Mouse (Mus musculus) c-Kit-positive CD71-positive TER-119-negative erythroid progenitor cells, embryonic 14.5 days (primary cell): ENCODE results near the gene Bst2.

Source experiments
- DNase-seq: peaks from one replicate; pipeline ENCODE4 v3.0.0-alpha.2; 2013; ENCODE audit warnings: low read depth

The Bst2 gene

DNA sequence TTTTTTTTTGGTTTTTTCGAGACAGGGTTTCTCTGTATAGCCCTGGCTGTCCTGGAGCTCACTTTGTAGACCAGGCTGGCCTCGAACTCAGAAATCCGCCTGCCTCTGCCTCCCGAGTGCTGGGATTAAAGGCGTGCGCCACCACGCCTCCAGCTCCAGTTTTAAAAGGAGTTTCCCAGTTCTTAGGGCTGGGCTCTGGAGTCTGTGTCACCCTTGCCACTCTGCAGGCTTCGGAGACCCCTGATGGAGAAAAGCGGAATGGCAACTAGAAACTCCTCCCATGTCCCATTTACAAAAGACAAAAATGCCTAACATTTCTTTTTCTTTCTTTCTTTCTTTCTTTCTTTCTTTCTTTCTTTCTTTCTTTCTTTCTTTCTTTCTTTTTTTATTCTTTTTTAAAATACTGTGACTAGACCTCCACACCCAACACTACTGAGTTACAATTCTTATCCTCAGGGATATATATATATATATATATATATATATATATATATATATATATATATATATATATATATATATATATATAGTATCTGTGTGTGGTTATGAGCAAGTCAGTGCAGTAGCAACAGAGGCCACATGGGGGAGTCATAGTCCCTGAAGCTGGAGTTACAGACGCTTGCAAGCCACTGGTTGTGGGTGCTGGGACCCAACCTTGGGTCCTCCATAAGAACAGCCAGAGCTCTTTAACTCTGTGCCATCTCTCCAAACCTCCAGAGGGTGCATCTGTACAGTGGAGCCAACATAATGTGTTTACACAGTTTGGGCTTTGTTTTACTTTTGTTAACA is 18.0 kb downstream of the Bst2 start:
- DNase-seq: peak; percentile 66

DNA sequence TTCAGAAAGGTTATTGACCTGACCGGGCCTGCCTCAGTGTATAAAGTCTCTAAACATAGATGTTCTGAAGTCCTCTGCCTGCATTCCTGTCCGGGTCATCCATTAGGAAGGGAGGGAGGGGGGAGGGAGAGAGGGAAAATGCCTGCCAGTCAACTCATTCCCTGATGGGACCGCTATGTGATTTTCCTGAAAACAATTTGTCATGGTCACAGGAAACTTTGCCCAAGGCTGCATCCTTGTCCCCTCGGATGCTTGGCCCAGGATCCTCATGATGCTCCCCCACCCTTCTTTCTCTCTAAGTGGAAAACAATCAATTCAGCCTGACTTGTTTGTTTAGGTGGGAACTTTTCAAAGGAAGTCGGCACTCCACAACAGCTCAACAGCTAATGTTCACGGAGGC is 20.5 kb downstream of the Bst2 start:
- DNase-seq: no peak

DNA sequence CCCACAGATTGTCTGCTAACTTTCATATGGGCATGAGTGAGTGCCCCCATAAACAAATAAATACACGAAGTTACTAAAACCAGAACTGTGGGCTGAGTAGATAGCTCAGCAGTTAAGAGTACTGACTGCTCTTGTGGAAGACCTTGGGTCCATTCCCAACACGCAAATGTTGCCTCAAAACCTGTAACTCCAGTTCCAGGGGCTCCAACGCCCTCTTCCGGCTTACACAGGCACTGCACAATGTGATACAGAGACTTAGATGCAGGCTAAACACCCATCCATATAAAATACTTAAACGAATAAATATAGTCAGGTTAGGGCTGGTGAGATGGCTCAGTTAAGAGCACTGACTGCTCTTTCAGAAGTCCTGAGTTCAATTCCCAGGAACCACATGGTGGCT is 22.2 kb downstream of the Bst2 start:
- DNase-seq: no peak

DNA sequence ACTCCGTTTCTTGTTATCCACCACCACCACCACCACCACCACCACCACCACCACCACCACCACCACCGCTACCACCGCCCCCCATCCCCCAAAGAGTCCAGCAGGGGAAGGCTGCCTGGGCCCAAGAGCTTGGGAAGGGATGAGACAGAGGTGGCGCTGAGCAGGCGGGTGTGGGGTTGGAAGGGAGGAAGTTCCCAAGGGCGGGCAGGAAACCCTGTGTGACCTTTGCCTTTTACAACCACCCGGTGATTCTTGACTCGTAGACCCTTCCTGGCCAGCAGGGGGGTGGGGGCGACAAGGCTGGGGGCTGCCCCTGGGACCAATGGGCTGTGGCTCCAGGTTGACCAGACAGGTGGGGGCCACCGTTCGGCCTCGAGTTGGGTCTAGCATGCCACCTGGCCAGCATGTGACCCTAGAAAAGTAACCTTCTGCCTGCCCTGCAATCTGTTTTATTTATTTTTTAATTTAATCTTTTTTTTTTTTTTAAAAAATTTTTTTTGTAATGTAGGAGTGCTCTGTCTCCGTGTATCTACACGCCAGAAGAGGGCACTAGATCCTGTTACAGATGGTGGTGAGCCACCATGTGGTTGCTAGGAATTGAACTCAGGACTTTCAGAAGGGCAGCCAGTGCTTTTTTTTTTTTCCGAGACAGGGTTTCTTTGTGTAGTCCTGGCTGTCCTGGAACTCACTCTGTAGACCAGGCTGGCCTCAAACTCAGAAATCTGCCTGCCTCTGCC is 24.1 kb downstream of the Bst2 start:
- DNase-seq: no peak

DNA sequence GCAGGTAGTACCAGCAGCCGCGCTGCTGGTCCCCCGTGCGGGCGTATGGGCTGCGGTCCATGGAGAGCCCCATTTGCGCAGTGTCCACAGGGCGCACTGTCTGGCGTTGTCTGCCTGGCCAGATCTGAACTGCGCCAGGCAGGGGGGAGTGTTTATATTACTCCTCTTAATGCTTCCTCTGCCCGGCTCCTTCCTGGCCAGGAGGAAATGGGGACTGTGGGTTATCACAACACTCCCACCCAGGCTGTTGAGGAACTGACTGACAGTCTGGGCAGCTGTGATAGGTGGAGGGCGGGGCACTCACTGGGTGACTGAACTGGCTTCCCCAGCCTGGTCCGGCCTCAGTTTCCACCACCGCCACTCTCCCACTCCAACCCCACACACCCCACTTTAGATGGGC is 25.6 kb downstream of the Bst2 start, which contains the start of gene Plvap:
Gene Plvap, minus strand, starts transcription at position 109 of the 400 bp plus-strand sequence.
- DNase-seq: peak; percentile 64

DNA sequence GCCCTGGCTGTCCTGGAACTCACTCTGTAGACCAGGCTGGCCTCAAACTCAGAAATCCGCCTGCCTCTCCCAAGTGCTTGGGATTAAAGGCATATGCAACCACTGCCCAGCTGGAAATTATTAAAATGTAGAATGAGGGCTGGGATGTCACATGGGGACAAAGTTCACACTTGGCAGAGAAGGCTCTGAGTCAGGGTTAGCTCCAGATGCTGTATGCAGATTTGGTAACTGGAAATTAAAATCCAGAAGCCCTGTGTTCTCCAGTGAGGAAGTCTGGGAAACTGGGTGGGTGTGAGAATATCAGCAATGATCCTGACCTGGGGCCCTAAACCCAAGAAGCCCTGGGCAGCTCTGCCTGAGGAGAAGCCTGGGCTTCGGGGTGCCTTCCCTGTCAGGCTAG is 27.9 kb downstream of the Bst2 start:
- DNase-seq: no peak

DNA sequence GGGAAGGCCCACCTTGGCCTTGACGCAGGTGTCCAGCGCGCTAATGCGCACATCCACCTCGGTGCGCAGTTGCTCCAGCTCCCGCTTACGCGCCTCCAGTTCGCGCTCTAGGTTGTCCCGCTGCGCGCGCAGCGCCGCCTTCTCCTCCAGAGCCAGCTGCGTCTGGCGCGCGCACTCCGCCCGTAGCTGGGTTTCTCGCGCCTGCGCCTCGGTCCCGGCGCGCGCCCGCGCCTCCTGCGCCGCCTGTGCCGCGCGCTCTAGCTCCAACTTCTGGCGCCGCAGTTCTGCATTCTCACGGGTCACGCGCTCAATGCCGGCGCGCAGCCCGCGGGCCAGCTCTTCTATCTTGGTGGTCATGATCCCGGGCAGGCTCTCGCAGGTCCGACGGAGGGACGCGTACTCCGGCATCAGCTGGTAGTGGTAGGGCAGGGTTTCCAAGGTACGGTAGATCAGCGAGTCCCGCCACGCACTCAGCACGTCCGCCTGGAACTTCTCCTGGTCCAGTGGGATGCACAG is 29.6 kb downstream of the Bst2 start:
- peak; percentile 63 for DNase-seq

DNA sequence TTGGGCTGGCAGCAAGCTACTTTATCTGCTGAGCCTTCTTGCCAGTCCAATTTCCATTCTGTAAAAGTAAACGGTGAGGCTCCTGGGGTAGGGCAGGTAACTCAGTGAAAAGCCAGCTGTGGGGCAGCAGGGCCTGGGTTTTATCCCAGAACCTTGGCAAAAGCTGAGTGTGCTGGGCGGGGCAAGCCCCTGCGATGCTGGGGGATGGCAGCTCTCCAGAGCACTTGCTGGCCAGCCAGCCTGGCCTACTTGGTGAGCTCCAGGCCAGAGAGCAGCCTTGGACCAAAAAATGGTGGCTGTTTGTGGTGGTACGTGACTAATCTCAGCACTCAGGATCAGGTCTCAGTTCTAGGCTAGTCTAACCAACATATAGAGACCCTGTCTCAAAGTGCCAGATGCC is 31.3 kb downstream of the Bst2 start:
- DNase-seq: no peak

DNA sequence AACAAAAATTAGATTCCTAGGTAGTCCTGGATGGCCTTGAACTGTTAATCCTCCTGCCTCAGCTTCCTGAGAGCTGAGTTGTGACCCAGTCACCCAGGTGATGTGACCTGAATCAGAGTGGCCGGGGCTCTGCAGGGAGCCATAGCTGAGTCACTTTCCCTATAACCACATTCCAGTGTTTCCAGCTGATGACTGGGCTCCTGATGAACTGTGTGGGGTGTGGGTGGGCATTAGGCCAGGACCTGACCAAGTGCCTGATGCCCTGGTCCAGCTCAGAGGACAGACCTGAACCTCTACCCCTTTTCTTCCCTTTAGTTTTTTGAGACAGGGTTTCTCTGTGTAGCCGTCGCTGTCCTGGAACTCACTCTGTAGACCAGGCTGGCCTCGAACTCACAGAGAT is 31.9 kb downstream of the Bst2 start:
- no peak for DNase-seq

DNA sequence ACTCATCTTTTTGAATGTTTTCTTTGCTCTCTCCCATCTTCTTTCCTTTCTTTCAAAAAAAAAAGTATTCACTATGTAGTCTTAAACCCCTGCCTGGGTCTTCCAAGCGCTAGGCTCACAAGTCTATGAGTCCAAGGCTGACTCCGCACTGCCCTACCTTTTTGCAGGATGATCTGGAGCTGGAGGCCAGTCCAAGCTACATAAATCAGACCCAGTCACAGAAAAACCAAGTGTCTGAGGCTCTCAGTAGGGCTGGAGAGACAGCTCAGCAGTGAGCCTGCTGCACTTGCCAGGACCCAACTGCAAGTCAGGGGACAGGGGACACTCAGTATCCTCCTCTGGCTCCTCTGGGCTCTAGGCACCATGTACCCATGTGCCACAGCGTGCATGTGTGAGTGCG is 32.9 kb downstream of the Bst2 start:
- DNase-seq: no peak

DNA sequence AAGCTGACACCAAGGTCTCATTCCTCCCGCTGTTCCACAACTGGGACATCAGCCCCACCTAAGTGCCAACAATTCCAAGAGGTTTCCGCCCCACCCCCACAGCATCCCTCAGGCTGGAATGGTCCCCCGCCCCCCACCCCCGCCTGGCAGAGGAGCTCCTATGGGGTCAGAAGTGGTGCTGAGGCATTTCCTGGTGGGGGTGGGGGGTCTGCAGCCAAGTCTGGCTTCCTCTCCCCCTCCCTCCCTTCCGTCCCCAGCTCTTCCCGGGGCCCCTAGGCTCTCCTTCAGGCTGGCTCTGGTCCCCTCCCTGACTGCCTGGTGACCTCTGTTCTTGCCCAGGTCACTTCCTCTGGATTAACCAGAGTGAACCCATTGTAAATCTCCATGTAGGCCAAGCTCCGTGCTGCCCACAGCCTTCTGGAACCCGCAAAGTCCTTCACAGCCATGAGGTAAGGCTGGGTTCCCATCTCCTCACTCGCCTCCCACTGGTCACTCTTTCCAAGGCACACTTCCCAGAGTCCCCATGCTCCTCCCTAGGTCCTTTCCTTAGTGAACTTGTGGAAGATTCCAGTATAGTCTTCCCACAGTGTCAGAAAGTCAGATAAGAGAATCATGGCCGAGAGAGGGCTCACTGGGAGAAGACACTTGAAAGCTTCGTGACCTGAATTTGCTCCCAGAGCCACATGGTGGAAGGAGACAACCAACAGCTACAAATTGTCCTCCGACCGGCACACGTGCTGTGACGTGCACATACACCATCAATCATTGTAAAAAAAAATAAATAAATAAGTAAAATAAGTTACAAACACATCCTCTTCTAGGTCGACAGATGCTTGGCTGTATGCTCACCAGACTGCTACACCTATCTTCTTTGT is 38.2 kb downstream of the Bst2 start:
- no peak for DNase-seq

DNA sequence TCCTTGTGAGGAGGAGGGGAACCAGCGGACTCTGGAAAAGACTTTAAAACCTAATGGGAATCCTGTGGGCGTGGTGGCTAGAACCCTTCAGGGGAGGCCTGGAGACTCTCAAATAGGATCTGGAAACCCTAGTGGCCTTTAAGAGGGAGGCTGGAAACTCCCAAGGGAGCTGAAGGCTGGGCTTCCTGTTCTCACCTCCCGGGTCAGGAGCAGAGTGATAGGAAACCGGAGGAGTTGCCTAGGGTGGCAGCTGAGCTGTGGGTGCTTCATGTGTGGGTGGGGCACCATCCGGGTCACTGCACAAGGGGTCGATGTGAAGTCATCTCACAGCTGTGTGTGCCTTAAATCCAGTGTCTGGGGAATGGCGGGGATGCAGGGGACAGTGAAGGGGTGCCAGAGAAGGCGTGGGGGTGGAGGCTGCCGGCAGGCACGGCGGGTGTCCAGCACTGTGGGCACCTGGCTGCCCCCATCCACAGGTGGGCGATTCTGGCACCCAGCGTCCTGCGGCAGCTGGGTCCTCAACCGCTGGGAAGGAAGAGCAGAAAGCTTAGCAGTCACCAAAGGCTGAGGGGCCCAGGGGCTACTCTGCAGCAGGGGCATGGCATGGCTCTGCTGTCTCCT is 39.3 kb downstream of the Bst2 start:
- DNase-seq: no peak

DNA sequence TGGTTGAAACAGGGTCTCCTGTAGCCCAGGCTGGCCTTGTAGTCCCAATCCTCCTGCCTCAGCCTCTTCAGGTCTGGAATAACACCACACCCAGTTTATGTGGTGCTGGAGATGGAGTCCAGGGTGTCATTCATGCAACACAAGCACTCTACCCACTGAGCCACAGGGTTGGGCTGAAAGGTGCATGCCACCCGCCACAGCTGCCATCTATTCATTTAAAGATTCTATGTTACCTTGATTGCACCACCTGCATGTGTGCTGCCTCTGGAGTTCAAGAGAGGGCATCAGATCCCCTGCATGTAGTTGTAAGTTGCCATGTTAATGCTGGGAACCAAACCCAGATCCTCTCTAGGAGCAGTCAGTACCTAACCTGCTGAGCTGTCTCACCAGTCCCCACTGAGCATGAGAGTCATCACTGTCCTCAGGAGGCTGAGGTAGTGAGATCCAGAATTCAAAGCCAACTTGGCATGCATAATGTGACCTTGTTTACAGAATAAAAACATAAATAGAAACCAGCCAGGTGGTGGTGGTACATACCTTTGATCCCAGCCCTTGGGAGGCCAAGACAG is 40.1 kb downstream of the Bst2 start:
- no peak for DNase-seq

DNA sequence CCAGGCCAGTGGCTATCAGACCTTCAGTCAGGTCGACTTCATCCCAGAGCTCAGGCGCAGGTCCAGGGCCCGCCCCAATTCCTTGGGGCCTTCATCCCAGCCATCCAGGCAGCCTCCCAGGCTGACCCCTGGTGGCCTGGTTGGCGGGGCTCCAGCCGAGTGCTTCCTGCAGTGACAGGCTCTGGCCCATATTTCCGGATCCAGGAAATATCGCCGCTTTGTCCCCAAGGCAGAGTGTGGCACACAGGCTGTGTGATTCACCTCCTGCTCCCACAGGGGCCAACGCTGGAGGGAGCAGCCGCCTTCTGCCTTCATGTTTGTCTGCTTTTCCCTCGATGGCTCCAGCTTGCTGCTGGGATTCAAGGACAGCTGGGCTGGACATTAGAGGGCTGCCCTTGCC is 40.8 kb downstream of the Bst2 start:
- DNase-seq: no peak

DNA sequence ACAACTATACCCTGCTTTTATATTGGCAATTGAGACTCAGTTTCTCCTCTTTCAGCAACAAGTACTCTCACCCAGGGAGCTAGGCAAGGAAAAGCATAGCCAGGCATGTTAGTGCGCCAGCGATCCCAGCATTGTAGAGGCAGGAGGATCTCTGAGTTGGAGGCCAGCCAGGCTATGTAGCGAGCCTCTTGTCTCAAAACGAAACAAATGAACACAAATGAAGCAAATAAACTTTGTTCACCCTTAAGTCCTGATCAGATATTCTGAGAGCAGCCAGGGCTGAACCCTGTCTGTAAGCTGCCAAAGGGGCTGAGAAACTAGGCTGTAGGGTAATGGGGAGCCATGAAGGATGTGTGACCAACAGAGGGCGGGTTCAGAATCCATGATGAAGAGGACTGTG is 41.4 kb downstream of the Bst2 start:
- DNase-seq: no peak

DNA sequence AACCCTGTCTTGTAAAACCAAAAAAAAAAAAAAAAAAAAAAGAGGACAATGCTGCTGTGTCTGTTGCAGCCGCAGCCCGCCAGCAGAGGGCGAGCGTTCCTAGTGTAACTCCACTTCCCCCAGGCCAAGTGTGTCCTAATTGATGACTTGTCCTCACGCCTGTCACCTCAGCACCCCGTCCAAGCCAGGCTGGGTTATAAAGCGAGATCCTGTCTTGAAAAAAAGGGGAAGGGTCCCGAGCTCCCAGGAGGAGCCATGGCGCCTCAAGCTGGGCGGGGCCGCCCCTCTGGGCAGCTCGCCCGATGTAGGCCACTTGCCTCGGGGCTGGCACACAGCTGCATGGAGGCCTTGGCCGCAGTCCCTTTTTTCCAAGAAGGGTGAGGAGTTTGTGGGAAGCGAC is 42.2 kb downstream of the Bst2 start:
- peak; percentile 67 for DNase-seq

DNA sequence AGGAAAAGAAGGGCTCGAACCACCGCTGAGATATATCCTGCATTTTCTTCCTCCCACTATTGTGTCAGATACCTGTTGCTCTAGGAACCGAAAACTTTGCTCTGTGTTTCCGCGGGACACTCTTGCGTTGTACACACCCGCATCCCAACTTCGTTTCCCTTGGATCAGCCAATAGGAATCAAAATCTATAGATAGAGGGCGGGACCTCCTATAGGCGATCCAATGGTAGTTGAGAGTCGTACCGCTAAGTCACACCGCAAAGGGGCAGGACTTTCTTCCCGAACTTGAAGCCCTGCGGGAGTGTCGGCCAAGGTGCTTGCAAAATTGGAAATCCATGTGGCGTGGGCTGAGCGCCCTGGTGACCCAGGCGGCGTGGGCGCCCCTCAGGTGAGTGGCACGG is 48.8 kb downstream of the Bst2 start:
- DNase-seq: peak; percentile 98

DNA sequence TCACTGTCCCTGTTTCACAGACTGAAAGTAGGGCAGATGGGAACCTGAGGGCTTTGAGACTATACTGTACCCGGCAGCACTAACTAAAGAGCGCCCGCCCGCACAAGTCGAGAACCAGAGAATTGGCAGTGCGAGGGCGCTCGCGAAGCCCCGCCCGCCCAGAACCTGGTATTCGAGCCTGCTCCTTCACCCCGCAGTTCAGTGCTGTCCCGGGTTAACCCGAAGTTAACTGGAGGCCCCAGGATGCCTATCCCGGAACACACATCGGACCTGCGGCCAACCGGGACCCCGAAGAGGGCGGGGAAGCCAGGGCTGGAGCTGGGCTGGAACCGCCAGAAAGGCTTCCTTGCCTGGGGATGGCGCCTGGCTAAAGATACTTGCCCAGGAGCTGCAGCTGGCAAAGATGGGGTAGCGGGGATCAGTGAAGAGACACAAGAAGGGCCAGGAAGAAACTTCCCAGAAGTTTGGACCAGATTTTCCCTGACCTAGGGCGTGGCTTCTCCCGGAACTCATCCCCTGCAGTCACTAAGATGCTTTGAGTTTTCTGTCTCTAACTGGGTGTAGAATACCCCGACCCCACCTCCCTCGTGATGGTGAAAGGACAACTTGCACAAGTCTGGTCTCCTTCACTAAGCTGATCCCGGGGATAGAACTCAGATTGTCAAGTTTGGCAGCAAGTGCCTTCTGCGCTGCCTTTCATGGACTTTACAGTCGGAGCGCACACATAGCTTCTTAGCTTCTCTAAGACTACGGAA is 49.4 kb downstream of the Bst2 start, which contains the start of gene Gtpbp3:
Gene Gtpbp3, plus strand, starts transcription at position 413 of the 755 bp plus-strand sequence.
- DNase-seq: no peak

DNA sequence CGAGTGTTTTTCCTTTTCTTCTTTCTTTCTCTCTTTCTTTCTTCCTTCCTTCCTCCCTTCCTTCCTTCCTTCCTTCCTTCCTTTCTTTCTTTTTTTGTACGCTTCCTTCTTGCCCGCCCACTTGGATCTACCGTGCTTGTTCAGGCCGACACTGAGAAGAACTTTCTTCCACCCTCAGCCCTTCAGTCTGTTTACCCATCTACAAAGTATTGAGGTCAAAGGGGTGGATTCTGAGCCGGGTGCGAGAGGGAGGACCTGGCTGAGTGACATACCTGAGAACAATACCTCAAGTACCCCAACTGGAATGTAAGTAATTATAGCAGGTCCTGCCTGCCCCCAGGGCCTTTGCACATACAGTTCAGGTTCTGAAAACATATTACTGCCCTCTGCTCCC is 51.1 kb downstream of the Bst2 start:
- DNase-seq: no peak
